Mouse (Mus musculus): ENCODE data around the gene Fam83f. TPM values are rescaled to one million over a fixed set of nuclear protein-coding genes. Genes with fewer than 3 reads are reported as not detected.

Fam83f gene
- polyA plus RNA-seq (2017; shearing (Covaris generic)): 0.16 TPM

DNA sequence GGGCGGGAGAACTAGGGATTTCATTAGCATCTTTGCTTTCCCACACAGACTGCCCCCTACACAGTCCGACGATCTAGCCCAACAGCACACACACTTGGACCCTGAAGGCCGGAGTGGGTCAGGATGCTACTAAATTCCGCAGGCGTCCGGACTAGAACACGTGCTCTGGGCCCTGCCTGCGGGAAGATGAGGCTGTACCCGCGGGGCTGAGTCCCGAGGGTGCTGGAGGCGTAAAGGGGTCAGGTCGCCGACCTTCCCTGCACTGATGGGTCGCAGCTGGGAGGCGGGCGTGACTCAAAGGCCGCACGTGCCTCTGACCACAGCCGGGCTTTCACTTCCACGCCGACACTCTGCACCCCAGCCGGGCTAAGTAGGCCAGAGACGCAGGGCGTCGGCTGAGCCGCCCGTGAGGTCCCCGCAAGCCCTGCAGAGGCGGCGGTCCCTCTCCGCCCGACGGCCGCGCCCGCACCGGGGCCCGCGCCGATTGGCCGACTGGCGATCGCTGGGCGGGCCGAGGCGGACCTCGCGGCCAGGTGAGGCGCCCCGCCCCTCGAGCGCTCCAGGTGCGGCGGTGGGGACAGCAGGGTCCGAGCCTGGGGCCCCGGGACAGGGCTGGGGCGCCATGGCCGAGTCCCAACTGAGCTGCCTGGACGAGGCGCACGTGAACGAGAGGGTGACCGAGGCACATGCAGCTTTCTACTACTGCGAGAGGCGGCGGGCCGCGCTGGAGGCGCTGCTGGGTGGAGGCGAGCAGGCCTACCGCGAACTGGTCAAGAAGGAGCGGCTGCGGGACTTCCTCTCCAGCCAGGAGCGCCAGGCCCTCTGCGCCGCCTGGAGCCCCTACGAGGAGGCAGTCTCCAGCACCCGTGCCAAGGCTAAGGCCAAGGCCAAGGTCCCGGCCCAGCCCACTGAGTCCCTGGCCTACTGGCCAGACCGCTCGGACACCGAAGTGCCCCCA, at the start of gene Fam83f:
Gene Fam83f, plus strand, starts transcription at position 553 of the 958 bp plus-strand sequence.

DNA sequence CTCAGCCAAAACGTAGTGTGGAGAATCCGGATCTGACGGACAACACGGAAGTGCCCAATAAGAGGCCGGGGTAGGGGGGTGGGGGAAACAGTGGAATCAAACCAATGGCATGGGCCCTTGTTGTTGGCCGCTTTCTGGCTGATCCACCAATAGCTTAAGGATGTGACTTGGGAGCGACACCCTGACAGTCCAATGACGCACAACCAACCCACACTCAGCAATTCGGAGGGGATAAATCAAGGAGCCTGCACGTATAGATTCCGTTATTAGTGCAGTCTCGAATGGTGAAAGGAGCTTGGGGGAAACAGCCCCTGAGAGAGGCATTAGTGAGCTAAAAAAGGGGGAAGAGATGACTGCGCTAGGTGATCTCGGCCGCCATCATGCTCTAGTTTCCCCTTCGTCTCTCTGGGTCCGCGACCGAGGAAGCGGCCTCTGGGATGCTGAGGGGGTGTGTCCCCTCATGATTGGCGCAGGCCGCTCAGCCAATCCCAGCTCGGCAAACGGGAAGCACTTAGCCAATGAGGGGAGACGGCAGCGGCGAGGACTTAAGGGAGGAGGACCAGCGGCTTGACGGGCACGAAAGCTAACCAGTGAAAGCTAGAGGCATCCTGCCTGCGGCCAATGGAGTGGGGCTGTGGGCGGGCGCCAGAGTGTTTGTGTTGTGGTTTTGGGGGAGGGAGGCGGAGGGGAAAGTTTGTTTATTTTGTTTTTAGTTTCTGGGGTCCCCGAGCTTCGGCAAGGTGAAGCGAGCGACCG, 39.1 kb downstream of the Fam83f start, which contains the start of gene Tnrc6b:
Gene Tnrc6b, plus strand, starts transcription at position 706 of the 756 bp plus-strand sequence.

Other genes starting within 250 kb of the Fam83f start
- gene Enthd1, start 106.7 kb upstream of the Fam83f start, polyA plus RNA-seq (2017; shearing (Covaris generic)): 0.61 TPM
- 117 TPM for gene Grap2, start 99.3 kb upstream of the Fam83f start, polyA plus RNA-seq (2017; shearing (Covaris generic))
- gene Tnrc6b, start 39.5 kb downstream of the Fam83f start, polyA plus RNA-seq (2017; shearing (Covaris generic)): 51.2 TPM

Data from effector memory CD4-positive, alpha-beta T cell, adult 5 months (primary cell).